Mouse (Mus musculus): ENCODE data around the gene Tspan5. TPM values are rescaled to one million over a fixed set of nuclear protein-coding genes. Genes with fewer than 3 reads are reported as not detected.

Gene Tspan5
- total and polyA plus RNA-seq, 2 experiments from 2014 or later: 7.7 to 25.4 TPM

GRCm38 (mm10) chr3:138773871-138774606 is 32.0 kb downstream of the Tspan5 start:
- H3K4me2 ChIP-seq (ENCODE audit: low read depth, low read length): no peak overlapping the region
- H3K9ac ChIP-seq (replicated peaks; ENCODE audit: low read depth, low read length): no peak overlapping the region
- no peak overlapping the region for H3K27ac ChIP-seq (ENCODE audit: low read depth)
- DNase-seq (ENCODE audit: low spot score): no peak
- H3K27me3 ChIP-seq (ENCODE audit: control insufficient read depth, insufficient read depth, low read length): no peaks in the 10 kb centered on the region
- ATAC-seq (ENCODE audit: insufficient read depth, low read depth): no peak
- WGBS: 51% methylated on average over 9 of the region's 9 CpGs
- no peaks in the 10 kb centered on the region for H3K36me3 ChIP-seq (replicated peaks; ENCODE audit: control insufficient read depth, insufficient read depth, low read length)
- no peak overlapping the region for H3K4me3 ChIP-seq (ENCODE audit: low read depth, low read length)
- no peak for TF ChIP-seq EP300 (IDR thresholded peaks at IDR 0.05; ENCODE audit: low read depth)
- no peak for TF ChIP-seq CTCF (IDR thresholded peaks at IDR 0.05; ENCODE audit: low read depth)
- H3K9me3 ChIP-seq (replicated peaks; ENCODE audit: control insufficient read depth, low read length): no peaks in the 10 kb centered on the region
- H3K4me1 ChIP-seq (ENCODE audit: control insufficient read depth, insufficient read depth): 0 out of 2 replicates have a peak, but pooled peaks cover 4% of the 10 kb centered on the region

- Histone ChIP-seq H3K9me3 (replicated peaks; ENCODE audit: control insufficient read depth, low read length) (no peaks in the 10 kb centered on the region), H3K27ac (ENCODE audit: low read depth) (no peak overlapping the region), H3K4me2 (ENCODE audit: low read depth, low read length) (no peak overlapping the region), H3K4me3 (ENCODE audit: low read depth, low read length) (no peak overlapping the region), H3K27me3 (ENCODE audit: control insufficient read depth, insufficient read depth, low read length) (no peaks in the 10 kb centered on the region), H3K36me3 (replicated peaks; ENCODE audit: control insufficient read depth, insufficient read depth, low read length) (no peaks in the 10 kb centered on the region), H3K4me1 (ENCODE audit: control insufficient read depth, insufficient read depth) (no peaks in the 10 kb centered on the region), H3K9ac (replicated peaks; ENCODE audit: low read depth, low read length) (no peak overlapping the region)
- DNase-seq (ENCODE audit: low spot score) (no peak), ATAC-seq (ENCODE audit: insufficient read depth, low read depth) (no peak)
- WGBS: 78% methylated on average over 4 of the region's 4 CpGs
- TF ChIP-seq EP300 (IDR thresholded peaks at IDR 0.05; ENCODE audit: low read depth): no peak
- no peak for TF ChIP-seq CTCF (IDR thresholded peaks at IDR 0.05; ENCODE audit: low read depth)
Observed at GRCm38 (mm10) chr3:138774607-138774943, 32.6 kb downstream of the Tspan5 start.

DNA sequence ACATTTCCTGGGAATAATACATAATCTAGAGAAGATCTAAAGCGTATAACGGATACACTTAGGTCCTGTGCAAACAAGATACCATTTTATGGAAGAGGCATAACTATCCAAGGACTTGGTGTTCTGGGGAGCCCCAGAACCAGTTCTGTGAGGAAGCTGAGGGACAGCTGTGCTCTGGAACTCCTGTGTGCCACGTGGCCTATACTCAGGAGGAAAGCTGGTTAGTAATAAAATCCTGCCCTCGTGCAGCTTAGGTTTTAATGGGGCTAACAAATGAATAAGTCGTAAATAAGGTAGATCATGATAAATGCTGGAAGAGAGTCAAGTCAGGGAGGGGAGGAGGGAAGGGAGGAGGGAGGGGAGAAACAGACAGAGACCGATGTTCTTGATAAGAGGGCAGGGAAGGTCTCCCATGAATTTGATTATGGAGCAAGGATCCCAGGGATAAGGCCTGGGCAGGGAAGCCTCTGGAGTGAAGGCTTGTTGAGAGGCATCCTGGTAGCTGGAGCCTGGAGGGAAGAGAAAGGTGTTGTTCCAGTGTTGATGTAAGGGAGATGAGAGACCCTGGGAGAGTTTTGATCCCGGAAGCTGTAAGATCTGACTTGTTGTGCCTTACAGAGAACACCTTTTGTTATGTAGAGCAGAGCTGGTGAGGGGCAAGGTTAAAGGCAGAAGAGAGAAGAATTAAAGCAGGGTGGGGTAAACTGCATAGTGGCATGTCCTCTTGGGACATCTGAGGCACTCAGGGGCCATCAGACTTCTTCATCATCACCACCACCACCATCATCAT is 34.1 kb downstream of the Tspan5 start:
- no peaks in the 10 kb centered on the region for H3K36me3 ChIP-seq (replicated peaks; ENCODE audit: control insufficient read depth, insufficient read depth, low read length)
- H3K27ac ChIP-seq (ENCODE audit: low read depth): no peak overlapping the region
- no peak for TF ChIP-seq CTCF (IDR thresholded peaks at IDR 0.05; ENCODE audit: low read depth)
- TF ChIP-seq EP300 (IDR thresholded peaks at IDR 0.05; ENCODE audit: low read depth): no peak
- H3K9me3 ChIP-seq (replicated peaks; ENCODE audit: control insufficient read depth, low read length): no peaks in the 10 kb centered on the region
- no peak for ATAC-seq (ENCODE audit: insufficient read depth, low read depth)
- H3K4me1 ChIP-seq (ENCODE audit: control insufficient read depth, insufficient read depth): no peaks in the 10 kb centered on the region
- H3K9ac ChIP-seq (replicated peaks; ENCODE audit: low read depth, low read length): no peak overlapping the region
- no peak overlapping the region for H3K4me3 ChIP-seq (ENCODE audit: low read depth, low read length)
- H3K4me2 ChIP-seq (ENCODE audit: low read depth, low read length): no peak overlapping the region
- 62% methylated on average over 7 of the region's 7 CpGs for WGBS
- no peaks in the 10 kb centered on the region for H3K27me3 ChIP-seq (ENCODE audit: control insufficient read depth, insufficient read depth, low read length)
- DNase-seq (ENCODE audit: low spot score): no peak

DNA sequence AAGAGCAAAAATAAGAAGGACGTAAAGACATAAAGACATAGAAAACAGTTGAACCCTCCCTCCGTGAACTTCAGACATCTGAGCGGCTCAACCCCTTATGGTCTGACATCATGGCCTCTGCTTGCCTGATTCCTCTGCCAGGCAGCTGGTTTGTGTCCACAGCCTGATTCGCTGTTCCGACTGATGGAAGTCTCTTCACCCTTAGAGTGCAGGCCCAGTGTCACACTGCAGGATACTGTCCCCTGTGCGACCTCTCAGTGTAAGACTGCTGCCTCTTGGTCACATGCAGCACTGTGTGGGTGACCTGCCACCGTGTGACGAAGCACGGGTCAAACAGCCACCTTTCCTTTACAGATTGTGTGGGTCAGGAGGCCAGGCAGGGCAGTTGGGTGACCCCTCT is 39.5 kb downstream of the Tspan5 start:
- H3K4me2 ChIP-seq (ENCODE audit: low read depth, low read length): no peak overlapping the region
- no peaks in the 10 kb centered on the region for H3K27me3 ChIP-seq (ENCODE audit: control insufficient read depth, insufficient read depth, low read length)
- 54% methylated on average over 9 of the region's 9 CpGs for whole genome bisulfite sequencing
- H3K4me3 ChIP-seq (ENCODE audit: low read depth, low read length): no peak overlapping the region
- no peaks in the 10 kb centered on the region for H3K9me3 ChIP-seq (replicated peaks; ENCODE audit: control insufficient read depth, low read length)
- H3K9ac ChIP-seq (replicated peaks; ENCODE audit: low read depth, low read length): no peak overlapping the region
- H3K27ac ChIP-seq (ENCODE audit: low read depth): no peak overlapping the region
- no peak for DNase-seq (ENCODE audit: low spot score)
- TF ChIP-seq CTCF (IDR thresholded peaks at IDR 0.05; ENCODE audit: low read depth) (no peak; the same call in 1 of the 2 replicates), EP300 (IDR thresholded peaks at IDR 0.05; ENCODE audit: low read depth) (no peak)
- peak; percentile 60; the same call in 1 of the 2 replicates for ATAC-seq (ENCODE audit: insufficient read depth, low read depth)
- H3K4me1 ChIP-seq (ENCODE audit: control insufficient read depth, insufficient read depth): no peaks in the 10 kb centered on the region
- H3K36me3 ChIP-seq (replicated peaks; ENCODE audit: control insufficient read depth, insufficient read depth, low read length): no peaks in the 10 kb centered on the region

- no peaks in the 10 kb centered on the region for H3K9me3 ChIP-seq (replicated peaks; ENCODE audit: control insufficient read depth, low read length)
- no peaks in the 10 kb centered on the region for H3K4me1 ChIP-seq (ENCODE audit: control insufficient read depth, insufficient read depth)
- H3K4me2 ChIP-seq (ENCODE audit: low read depth, low read length): no peak overlapping the region
- H3K9ac ChIP-seq (replicated peaks; ENCODE audit: low read depth, low read length): no peak overlapping the region
- 80% methylated on average over 19 of the region's 19 CpGs for WGBS
- TF ChIP-seq CTCF (IDR thresholded peaks at IDR 0.05; ENCODE audit: low read depth) (no peak), EP300 (IDR thresholded peaks at IDR 0.05; ENCODE audit: low read depth) (no peak)
- no peaks in the 10 kb centered on the region for H3K36me3 ChIP-seq (replicated peaks; ENCODE audit: control insufficient read depth, insufficient read depth, low read length)
- H3K27me3 ChIP-seq (ENCODE audit: control insufficient read depth, insufficient read depth, low read length): no peaks in the 10 kb centered on the region
- H3K27ac ChIP-seq (ENCODE audit: low read depth): no peak overlapping the region
- DNase-seq (ENCODE audit: low spot score): no peak
- H3K4me3 ChIP-seq (ENCODE audit: low read depth, low read length): no peak overlapping the region
- ATAC-seq (ENCODE audit: insufficient read depth, low read depth): no peak
Observed at GRCm38 (mm10) chr3:138783859-138784640, 42.1 kb downstream of the Tspan5 start.
